Mouse (Mus musculus) kidney, embryonic 15.5 days (tissue): Measurements from ENCODE around the gene Musk. TPM values are rescaled to one million over a fixed set of nuclear protein-coding genes. Genes with fewer than 3 reads are reported as not detected.

Source experiments
- polyA plus RNA-seq: library from polyadenylated mRNA; unstranded; fragments of >200 nt; fragmentation: Nextera tagmentation; extraction: Ambion mirVana; gene quantifications from 2 replicates; pipeline ENCODE4 v1.2.1, GENCODE M21; 2015

Musk gene
- polyA plus RNA-seq, 1 experiment from 2014 or later: 0.40 TPM

Other genes with a start within 250 kb of the Musk start
- 3.9 and 4.7 TPM in 2 replicates for gene Svep1, start 79.1 kb upstream of the Musk start, polyA plus RNA-seq